Mouse (Mus musculus): ENCODE results near the gene Fam240b.

GRCm38 (mm10) chr13:64489886-64490285, 7.7 kb downstream of the Fam240b start:
- TF ChIP-seq POLR2A (IDR thresholded peaks at IDR 0.05; ENCODE audit: insufficient read length, low read depth) (no peak), POLR2AphosphoS2 (IDR thresholded peaks at IDR 0.05; ENCODE audit: insufficient read length, low read depth) (no peak), E2F4 (IDR thresholded peaks at IDR 0.05; ENCODE audit: insufficient read depth) (no peak)
